Mouse (Mus musculus): Measurements from ENCODE around the gene Ccl12.

Gene Ccl12

DNA sequence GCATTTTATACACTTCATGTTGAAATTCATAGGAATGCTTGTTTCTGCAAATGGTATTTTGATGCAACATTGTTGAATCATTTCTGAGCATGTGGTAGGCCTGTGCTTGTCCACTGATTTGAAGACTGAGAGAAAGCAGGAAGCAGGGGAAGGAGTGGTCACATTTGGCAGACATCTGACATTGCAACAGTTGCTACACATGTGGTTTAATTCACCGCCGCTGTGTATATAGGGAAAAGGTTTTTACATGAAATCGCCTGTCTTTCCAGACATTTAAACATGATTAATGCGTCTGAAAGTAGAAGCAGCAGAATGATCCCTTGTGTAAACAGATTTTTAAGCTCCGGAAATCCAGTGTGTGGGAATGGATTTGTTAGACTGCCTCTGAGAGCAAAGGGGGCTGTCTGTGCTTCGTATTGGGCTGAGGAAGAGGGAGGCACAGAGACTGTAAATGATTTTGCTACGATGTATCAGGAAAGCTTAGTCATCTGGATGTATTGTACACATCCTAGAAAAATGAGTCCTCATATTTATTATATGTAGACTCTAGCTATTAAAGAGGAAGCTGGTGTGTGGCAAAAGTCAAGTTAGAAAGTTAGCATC, 37.9 kb downstream of the Ccl12 start:
- no peak for DNase-seq (ENCODE audit: low spot score)

Measured in urinary bladder, postnatal 10 days (tissue).